Mouse (Mus musculus) adrenal gland, postnatal 0 days (tissue): ENCODE measurements around the gene Aamdc. TPM values are rescaled to one million over a fixed set of nuclear protein-coding genes. Genes with fewer than 3 reads are reported as not detected.

Experiments
- polyA plus RNA-seq: library from polyadenylated mRNA; unstranded; fragments of >200 nt; fragmentation: Nextera tagmentation; extraction: Ambion mirVana; gene quantifications from 2 replicates; pipeline ENCODE4 v1.2.1, GENCODE M21; 2015

Aamdc gene
- 75.4 and 110 TPM in 2 replicates for polyA plus RNA-seq

DNA sequence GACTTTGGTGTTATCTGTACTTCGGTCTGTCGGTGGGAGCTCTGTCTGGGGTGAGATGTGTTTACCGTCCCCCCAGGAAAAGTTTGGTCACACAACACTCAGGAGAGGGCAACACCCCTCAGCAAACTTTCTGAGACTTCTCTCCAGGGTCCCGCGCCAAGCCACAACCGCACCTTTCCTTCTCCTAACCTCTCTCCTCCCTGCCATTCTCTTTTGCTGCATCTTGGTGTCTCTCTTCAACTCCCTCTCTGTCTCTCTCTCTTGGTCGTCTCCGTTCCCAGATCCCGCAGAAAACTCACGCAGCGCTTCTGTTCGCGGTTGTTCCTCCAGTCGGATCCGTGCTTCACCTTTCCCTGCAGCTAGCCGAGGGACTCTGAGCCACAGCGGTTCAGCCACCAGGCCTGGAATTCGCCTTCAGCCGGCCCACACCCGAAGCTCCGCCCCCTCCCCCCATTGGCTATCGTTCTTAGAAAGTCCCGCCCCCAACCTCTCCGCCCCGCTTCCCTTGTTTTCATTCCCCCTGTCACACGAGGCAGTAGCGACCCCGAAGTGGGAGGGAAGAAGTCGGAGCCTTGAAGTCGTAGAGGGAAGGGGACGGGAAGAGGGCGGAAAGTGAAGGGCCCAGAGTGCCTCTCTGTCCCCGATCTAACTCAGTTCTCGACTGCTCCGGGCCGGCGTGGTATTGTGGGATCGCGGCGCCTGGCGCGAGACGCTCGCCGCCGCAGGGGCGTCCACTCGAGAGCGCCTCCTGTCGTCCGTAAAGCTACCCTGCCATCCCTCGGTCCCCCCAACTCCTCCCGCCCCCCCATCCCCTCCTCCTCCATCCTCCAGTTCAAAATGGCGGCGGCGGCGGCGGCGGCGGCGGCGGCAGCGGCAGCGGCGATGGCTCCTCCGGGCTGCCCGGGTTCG, at the start of gene Aamdc, which contains the start of gene Rsf1:
Aamdc (minus strand) TSS at position 431 of the 909 bp plus-strand sequence.
Rsf1 (plus strand) TSS at position 823 of the 909 bp plus-strand sequence.

Other genes with a start within 250 kb of the Aamdc start
- 2.0 and 2.2 TPM in 2 replicates for gene Usp35, start 247.5 kb downstream of the Aamdc start, polyA plus RNA-seq
- 1.9 and 2.6 TPM in 2 replicates for gene Kctd21, start 247.2 kb downstream of the Aamdc start, polyA plus RNA-seq
- gene Alg8, start 207.9 kb downstream of the Aamdc start, polyA plus RNA-seq = 11.2 and 22.2 TPM in 2 replicates
- 891 and 1,281 TPM in 2 replicates for gene Ndufc2, start 179.5 kb downstream of the Aamdc start, polyA plus RNA-seq
- gene Thrsp, start 161.8 kb downstream of the Aamdc start, polyA plus RNA-seq = 16.7 and 27.1 TPM in 2 replicates
- 2.9 and 3.0 TPM in 2 replicates for gene Kctd14, start 128.2 kb downstream of the Aamdc start, polyA plus RNA-seq
- gene Ints4, start 98.5 kb downstream of the Aamdc start, polyA plus RNA-seq = 24.8 and 36.3 TPM in 2 replicates
- gene Rsf1, start 392 bp upstream of the Aamdc start, polyA plus RNA-seq = 12.5 and 14.4 TPM in 2 replicates
- 77.2 and 107 TPM in 2 replicates for gene Clns1a, start 117.1 kb upstream of the Aamdc start, polyA plus RNA-seq
- gene Aqp11, start 158.8 kb upstream of the Aamdc start, polyA plus RNA-seq = 8.0 and 8.3 TPM in 2 replicates
- gene Pak1, start 209.0 kb upstream of the Aamdc start, polyA plus RNA-seq = 20.6 and 23.0 TPM in 2 replicates